Mouse (Mus musculus) G1E (cell line): ENCODE measurements around the gene Stx4a. TPM values are rescaled to one million over a fixed set of nuclear protein-coding genes. Genes with fewer than 3 reads are reported as not detected.

ENCODE experiments used
- ATAC-seq: 2 replicates; pipeline ENCODE4 v1.8.0; 2016; ENCODE audit warnings: mild to moderate bottlenecking; ENCODE audit not compliant: insufficient number of reproducible peaks, poor library complexity, low FRiP score, severe bottlenecking; ENCODE audit errors: extremely low read depth
- DNase-seq: peaks from one replicate; pipeline ENCODE4 v3.0.0; 2012; ENCODE audit warnings: low spot score
- H3K27me3 ChIP-seq: 2 replicates; pipeline ENCODE4 v1.6.1; 2012; ENCODE audit warnings: mild to moderate bottlenecking, low read length, inconsistent platforms; ENCODE audit not compliant: insufficient read depth
- H3K36me3 ChIP-seq: replicated peaks from 2 replicates; pipeline ENCODE3; 2012; ENCODE audit warnings: mild to moderate bottlenecking, inconsistent platforms
- H3K4me1 ChIP-seq: 2 replicates; pipeline ENCODE4 v1.6.1; 2012; ENCODE audit warnings: low read depth, low read length, inconsistent platforms, mixed read lengths; ENCODE audit not compliant: insufficient read depth
- H3K4me3 ChIP-seq: 2 replicates; pipeline ENCODE4 v1.5.1; 2012; ENCODE audit warnings: low read depth, mild to moderate bottlenecking, inconsistent platforms, low read length, moderate library complexity, mixed read lengths
- H3K9me3 ChIP-seq: replicated peaks from 2 replicates; pipeline ENCODE4 v1.6.1; 2012; ENCODE audit warnings: inconsistent platforms
- CTCF ChIP-seq: IDR thresholded peaks from 2 replicates; pipeline ENCODE4 v1.5.1; 2012; ENCODE audit warnings: low read depth, low read length, inconsistent platforms, mixed read lengths
- GATA1 ChIP-seq: IDR thresholded peaks from 2 replicates; pipeline ENCODE4 v1.6.1; 2012; ENCODE audit warnings: borderline replicate concordance, low read length, inconsistent platforms, mixed read lengths
- GATA2 ChIP-seq: IDR thresholded peaks from 2 replicates; pipeline ENCODE4 v1.6.1; 2012; ENCODE audit warnings: low read depth, low read length, inconsistent platforms, borderline replicate concordance
- POLR2AphosphoS5 ChIP-seq: IDR thresholded peaks from 2 replicates; pipeline ENCODE4 v1.6.1; 2012; ENCODE audit warnings: low read depth, low read length, inconsistent platforms; ENCODE audit not compliant: insufficient replicate concordance
- TAL1 ChIP-seq: conservative IDR thresholded peaks from 2 replicates; pipeline ENCODE4 v1.6.1; 2012; ENCODE audit warnings: low read depth, low read length, inconsistent platforms, mixed read lengths
- polyA plus RNA-seq: library from polyadenylated mRNA; stranded (reverse); fragments of >175 nt; gene quantifications from 2 replicates; pipeline ENCODE4 v1.2.3, GENCODE M21; 2012
- total RNA-seq, 2 experiments: library from RNA; stranded (forward) in 1 of 2; stranded (reverse) in 1 of 2; fragments of 200-1000 nt in 1 of 2; fragments of >200 nt in 1 of 2; fragmentation: Nextera tagmentation in 1 of 2; gene quantifications; 2 replicates each; pipeline ENCODE4 v1.2.3; 2014 to 2017

Stx4a gene
- total and polyA plus RNA-seq, 3 experiments, result 36.0 to 69.9 (median 55.7) TPM

GRCm38 (mm10) chr7:127813821-127814220, 10.3 kb upstream of the Stx4a start:
- Histone ChIP-seq H3K4me1 (peaks cover 17% of the 10 kb centered on the region), H3K36me3 (no peaks in the 10 kb centered on the region), H3K9me3 (no peaks in the 10 kb centered on the region), H3K27me3 (peaks cover 29% of the 10 kb centered on the region), H3K4me3 (no peak overlapping the region)
- ATAC-seq (no peak), DNase-seq (no peak)
- TF ChIP-seq POLR2AphosphoS5, result no peak
- TF ChIP-seq TAL1, result no peak
- no peak for TF ChIP-seq CTCF
- no peak for TF ChIP-seq GATA2
- no peak for TF ChIP-seq GATA1

GRCm38 (mm10) chr7:127814241-127814921, 9.7 kb upstream of the Stx4a start:
- Histone ChIP-seq H3K4me1 (peaks cover 12% of the 10 kb centered on the region), H3K27me3 (peaks cover 29% of the 10 kb centered on the region), H3K4me3 (no peak overlapping the region), H3K36me3 (no peaks in the 10 kb centered on the region), H3K9me3 (no peaks in the 10 kb centered on the region)
- no peak for ATAC-seq
- DNase-seq, result no peak
- TF ChIP-seq TAL1, result no peak
- TF ChIP-seq GATA2, result no peak
- no peak for TF ChIP-seq GATA1
- TF ChIP-seq CTCF, result no peak
- TF ChIP-seq POLR2AphosphoS5, result no peak

- TF ChIP-seq GATA2 (no peak), GATA1 (no peak), POLR2AphosphoS5 (no peak), TAL1 (no peak), CTCF (no peak)
- no peak overlapping the region for H3K4me3 ChIP-seq
These were observed 8.9 kb upstream of the Stx4a start for GRCm38 (mm10) chr7:127815116-127815665.

DNA sequence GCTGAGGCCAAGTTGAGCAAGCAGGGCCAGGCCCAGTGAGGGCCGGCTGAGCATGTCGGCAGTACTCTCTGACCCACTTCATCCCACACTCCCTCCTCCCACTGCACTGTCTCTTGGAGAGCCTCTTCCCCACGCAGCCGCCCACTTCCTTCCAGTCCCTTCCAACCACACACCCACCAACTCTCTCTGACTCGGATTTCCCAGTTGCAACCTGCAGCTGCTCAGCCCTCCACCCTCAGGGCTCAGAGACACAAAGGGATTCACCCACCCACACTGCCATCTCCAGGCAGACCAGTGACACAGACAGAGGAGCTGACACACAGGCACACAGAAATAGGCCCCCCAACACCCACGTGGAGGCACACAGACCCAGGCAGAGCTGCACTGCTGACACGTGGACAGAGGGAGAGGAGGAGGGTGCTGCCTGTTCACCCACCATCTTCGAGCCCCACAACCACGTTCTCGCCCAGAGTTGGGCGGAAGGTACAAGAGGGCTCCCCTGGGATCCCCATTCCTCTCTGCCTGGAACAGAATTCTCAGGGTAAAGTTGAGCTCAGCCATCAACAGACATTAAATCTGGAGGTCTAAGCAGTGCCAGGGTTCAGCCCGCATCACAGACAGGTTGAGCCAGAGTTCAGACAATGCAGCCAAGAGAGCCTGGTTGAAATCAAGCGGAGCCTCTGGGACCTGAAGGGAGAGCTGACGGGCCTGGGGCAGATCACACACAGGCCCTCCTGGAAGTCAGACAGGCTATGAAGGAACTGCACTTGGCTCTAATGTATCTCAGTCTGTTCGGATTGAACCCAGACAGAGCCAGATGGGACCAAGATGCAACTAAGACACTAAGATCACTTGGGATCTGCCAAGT, 7.9 kb upstream of the Stx4a start:
- DNase-seq, result no peak
- Histone ChIP-seq H3K4me1 (peaks cover 12% of the 10 kb centered on the region), H3K36me3 (no peaks in the 10 kb centered on the region), H3K9me3 (no peaks in the 10 kb centered on the region), H3K4me3 (no peak overlapping the region), H3K27me3 (peaks cover 29% of the 10 kb centered on the region)
- no peak; the same call in 1 of the 2 replicates for ATAC-seq
- no peak for TF ChIP-seq TAL1
- no peak for TF ChIP-seq CTCF
- TF ChIP-seq GATA2, result no peak
- TF ChIP-seq POLR2AphosphoS5, result no peak
- no peak for TF ChIP-seq GATA1

More at GRCm38 (mm10) chr7:127815116-127815665, 8.9 kb upstream of the Stx4a start:
- Histone ChIP-seq H3K36me3 (no peaks in the 10 kb centered on the region), H3K4me1 (peaks cover 12% of the 10 kb centered on the region), H3K9me3 (no peaks in the 10 kb centered on the region), H3K27me3 (peaks cover 29% of the 10 kb centered on the region)
- no peak for ATAC-seq
- no peak for DNase-seq

DNA sequence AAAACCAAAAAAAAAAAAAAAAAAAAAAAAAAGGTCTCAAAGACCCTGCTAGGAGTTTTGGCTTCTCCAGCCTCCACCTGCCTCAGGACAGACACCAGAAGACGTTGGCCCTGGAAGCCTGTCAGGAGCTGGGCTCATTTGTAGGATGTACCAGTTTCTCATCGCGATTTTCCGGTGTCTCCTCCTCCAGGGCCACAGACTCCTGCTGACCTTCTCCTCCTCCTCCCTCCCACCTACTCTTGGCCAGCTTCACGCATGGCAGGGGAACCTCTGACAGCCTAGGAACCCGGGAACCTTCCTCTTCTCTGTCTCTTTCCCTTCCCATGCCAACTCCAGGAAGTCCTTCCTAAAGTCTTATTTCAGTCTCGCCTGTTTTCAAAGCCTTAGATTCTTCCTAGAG, 7.0 kb upstream of the Stx4a start:
- TF ChIP-seq GATA2 (no peak), CTCF (no peak), TAL1 (no peak), POLR2AphosphoS5 (no peak), GATA1 (no peak)
- H3K36me3 ChIP-seq, result no peaks in the 10 kb centered on the region
- DNase-seq (no peak), ATAC-seq (no peak)
- H3K27me3 ChIP-seq, result peaks cover 29% of the 10 kb centered on the region
- H3K4me1 ChIP-seq, result peaks cover 12% of the 10 kb centered on the region
- no peak overlapping the region for H3K4me3 ChIP-seq
- H3K9me3 ChIP-seq, result no peaks in the 10 kb centered on the region

GRCm38 (mm10) chr7:127817776-127818175, 6.3 kb upstream of the Stx4a start:
- Histone ChIP-seq H3K9me3 (no peaks in the 10 kb centered on the region), H3K36me3 (no peaks in the 10 kb centered on the region), H3K27me3 (peaks cover 29% of the 10 kb centered on the region), H3K4me1 (peaks cover 12% of the 10 kb centered on the region), H3K4me3 (no peak overlapping the region)
- ATAC-seq (no peak), DNase-seq (no peak)
- TF ChIP-seq POLR2AphosphoS5, result no peak
- no peak for TF ChIP-seq TAL1
- no peak for TF ChIP-seq CTCF
- TF ChIP-seq GATA1, result no peak
- no peak for TF ChIP-seq GATA2
